Mouse (Mus musculus): ENCODE results near the gene Ppm1a. TPM values are rescaled to one million over a fixed set of nuclear protein-coding genes. Genes with fewer than 3 reads are reported as not detected.

Ppm1a gene
- total and polyA plus RNA-seq, 2 experiments from 2014 or later: 49.0 to 119 TPM

GRCm38 (mm10) chr12:72744803-72745360 lies 12.4 kb upstream of the Ppm1a start:
- WGBS: 38% methylated on average over 9 of the region's 9 CpGs
- H3K4me1 ChIP-seq (ENCODE audit: control insufficient read depth, insufficient read depth): no peaks in the 10 kb centered on the region
- H3K36me3 ChIP-seq (replicated peaks; ENCODE audit: control insufficient read depth, insufficient read depth, low read length): no peaks in the 10 kb centered on the region
- no peaks in the 10 kb centered on the region for H3K9me3 ChIP-seq (replicated peaks; ENCODE audit: control insufficient read depth, low read length)
- H3K27me3 ChIP-seq (ENCODE audit: control insufficient read depth, insufficient read depth, low read length): no peaks in the 10 kb centered on the region
- H3K4me2 ChIP-seq (ENCODE audit: low read depth, low read length): no peak overlapping the region
- H3K4me3 ChIP-seq (ENCODE audit: low read depth, low read length): no peak overlapping the region
- no peak overlapping the region for H3K9ac ChIP-seq (replicated peaks; ENCODE audit: low read depth, low read length)
- no peak overlapping the region for H3K27ac ChIP-seq (ENCODE audit: low read depth)
- DNase-seq (ENCODE audit: low spot score) (no peak), ATAC-seq (ENCODE audit: insufficient read depth, low read depth) (no peak)
- TF ChIP-seq EP300 (IDR thresholded peaks at IDR 0.05; ENCODE audit: low read depth): no peak
- TF ChIP-seq CTCF (IDR thresholded peaks at IDR 0.05; ENCODE audit: low read depth): no peak

- no peaks in the 10 kb centered on the region for H3K36me3 ChIP-seq (replicated peaks; ENCODE audit: control insufficient read depth, insufficient read depth, low read length)
- peaks cover under 1% of the 10 kb centered on the region for H3K4me1 ChIP-seq (ENCODE audit: control insufficient read depth, insufficient read depth)
- no peak overlapping the region for H3K4me3 ChIP-seq (ENCODE audit: low read depth, low read length)
- no peak overlapping the region for H3K4me2 ChIP-seq (ENCODE audit: low read depth, low read length)
- TF ChIP-seq EP300 (IDR thresholded peaks at IDR 0.05; ENCODE audit: low read depth): no peak
- TF ChIP-seq CTCF (IDR thresholded peaks at IDR 0.05; ENCODE audit: low read depth): no peak
- H3K27me3 ChIP-seq (ENCODE audit: control insufficient read depth, insufficient read depth, low read length): no peaks in the 10 kb centered on the region
- no peak overlapping the region for H3K27ac ChIP-seq (ENCODE audit: low read depth)
- no peaks in the 10 kb centered on the region for H3K9me3 ChIP-seq (replicated peaks; ENCODE audit: control insufficient read depth, low read length)
- no peak overlapping the region for H3K9ac ChIP-seq (replicated peaks; ENCODE audit: low read depth, low read length)
- 61% methylated on average over 14 of the region's 14 CpGs for WGBS
- DNase-seq (ENCODE audit: low spot score): no peak
- no peak for ATAC-seq (ENCODE audit: insufficient read depth, low read depth)
Observed at GRCm38 (mm10) chr12:72745486-72745885, 11.8 kb upstream of the Ppm1a start.

- WGBS: 81% methylated on average over 4 of the region's 4 CpGs
- DNase-seq (ENCODE audit: low spot score) (no peak), ATAC-seq (ENCODE audit: insufficient read depth, low read depth) (no peak)
- Histone ChIP-seq H3K4me3 (ENCODE audit: low read depth, low read length) (no peak overlapping the region), H3K9me3 (replicated peaks; ENCODE audit: control insufficient read depth, low read length) (no peaks in the 10 kb centered on the region), H3K9ac (replicated peaks; ENCODE audit: low read depth, low read length) (no peak overlapping the region), H3K27ac (ENCODE audit: low read depth) (no peak overlapping the region), H3K27me3 (ENCODE audit: control insufficient read depth, insufficient read depth, low read length) (no peaks in the 10 kb centered on the region), H3K4me1 (ENCODE audit: control insufficient read depth, insufficient read depth) (peaks cover 7% of the 10 kb centered on the region), H3K4me2 (ENCODE audit: low read depth, low read length) (no peak overlapping the region), H3K36me3 (replicated peaks; ENCODE audit: control insufficient read depth, insufficient read depth, low read length) (no peaks in the 10 kb centered on the region)
- no peak for TF ChIP-seq EP300 (IDR thresholded peaks at IDR 0.05; ENCODE audit: low read depth)
- no peak for TF ChIP-seq CTCF (IDR thresholded peaks at IDR 0.05; ENCODE audit: low read depth)
Observed at GRCm38 (mm10) chr12:72748341-72748740, 8.9 kb upstream of the Ppm1a start.

GRCm38 (mm10) chr12:72748841-72749240 lies 8.4 kb upstream of the Ppm1a start:
- TF ChIP-seq CTCF (IDR thresholded peaks at IDR 0.05; ENCODE audit: low read depth) (no peak), EP300 (IDR thresholded peaks at IDR 0.05; ENCODE audit: low read depth) (no peak)
- no peaks in the 10 kb centered on the region for H3K36me3 ChIP-seq (replicated peaks; ENCODE audit: control insufficient read depth, insufficient read depth, low read length)

GRCm38 (mm10) chr12:72749500-72749899 lies 7.8 kb upstream of the Ppm1a start:
- no peaks in the 10 kb centered on the region for H3K9me3 ChIP-seq (replicated peaks; ENCODE audit: control insufficient read depth, low read length)
- no peak overlapping the region for H3K4me2 ChIP-seq (ENCODE audit: low read depth, low read length)
- TF ChIP-seq CTCF (IDR thresholded peaks at IDR 0.05; ENCODE audit: low read depth) (no peak), EP300 (IDR thresholded peaks at IDR 0.05; ENCODE audit: low read depth) (no peak)
- 0 out of 2 replicates have a peak overlapping the region, but pooled peaks have one; percentile 14 for H3K27ac ChIP-seq (ENCODE audit: low read depth)
- H3K27me3 ChIP-seq (ENCODE audit: control insufficient read depth, insufficient read depth, low read length): no peaks in the 10 kb centered on the region
- no peak for DNase-seq (ENCODE audit: low spot score)
- no peak overlapping the region for H3K9ac ChIP-seq (replicated peaks; ENCODE audit: low read depth, low read length)
- H3K4me3 ChIP-seq (ENCODE audit: low read depth, low read length): no peak overlapping the region
- H3K36me3 ChIP-seq (replicated peaks; ENCODE audit: control insufficient read depth, insufficient read depth, low read length): no peaks in the 10 kb centered on the region
- peaks cover 7% of the 10 kb centered on the region for H3K4me1 ChIP-seq (ENCODE audit: control insufficient read depth, insufficient read depth)
- ATAC-seq (ENCODE audit: insufficient read depth, low read depth): no peak
- WGBS: 92% methylated on average over 2 of the region's 2 CpGs

More at GRCm38 (mm10) chr12:72748841-72749240, 8.4 kb upstream of the Ppm1a start:
- H3K4me2 ChIP-seq (ENCODE audit: low read depth, low read length): no peak overlapping the region
- no peak overlapping the region for H3K4me3 ChIP-seq (ENCODE audit: low read depth, low read length)
- 86% methylated on average over 4 of the region's 4 CpGs for WGBS
- H3K4me1 ChIP-seq (ENCODE audit: control insufficient read depth, insufficient read depth): peaks cover 7% of the 10 kb centered on the region
- no peaks in the 10 kb centered on the region for H3K9me3 ChIP-seq (replicated peaks; ENCODE audit: control insufficient read depth, low read length)
- DNase-seq (ENCODE audit: low spot score) (no peak), ATAC-seq (ENCODE audit: insufficient read depth, low read depth) (no peak)
- no peaks in the 10 kb centered on the region for H3K27me3 ChIP-seq (ENCODE audit: control insufficient read depth, insufficient read depth, low read length)
- H3K9ac ChIP-seq (replicated peaks; ENCODE audit: low read depth, low read length): no peak overlapping the region
- no peak overlapping the region for H3K27ac ChIP-seq (ENCODE audit: low read depth)

DNA sequence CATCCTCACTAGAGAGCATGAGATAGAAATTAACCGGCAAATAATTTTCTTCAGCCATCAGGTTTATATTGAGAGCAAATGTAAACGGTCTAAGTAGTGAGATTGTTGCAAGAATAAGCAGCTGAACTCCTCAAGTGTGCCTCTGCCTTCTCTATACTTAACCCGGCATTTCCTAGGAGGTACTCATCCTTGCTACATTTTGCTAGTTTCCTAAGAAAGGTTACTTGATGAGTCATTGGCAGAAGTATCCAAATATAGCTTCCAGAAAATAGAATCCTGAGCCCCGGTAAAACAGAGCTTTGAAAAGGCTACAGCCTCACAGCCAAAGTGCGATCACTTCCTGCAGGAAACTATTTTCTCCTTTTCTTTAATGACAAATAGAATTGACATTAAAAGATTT lies 7.2 kb upstream of the Ppm1a start:
- no peak for ATAC-seq (ENCODE audit: insufficient read depth, low read depth)

More for the DNA sequence above, 7.2 kb upstream of the Ppm1a start:
- Histone ChIP-seq H3K4me3 (ENCODE audit: low read depth, low read length) (no peak overlapping the region), H3K27me3 (ENCODE audit: control insufficient read depth, insufficient read depth, low read length) (no peaks in the 10 kb centered on the region), H3K36me3 (replicated peaks; ENCODE audit: control insufficient read depth, insufficient read depth, low read length) (no peaks in the 10 kb centered on the region), H3K4me2 (ENCODE audit: low read depth, low read length) (no peak overlapping the region), H3K9me3 (replicated peaks; ENCODE audit: control insufficient read depth, low read length) (no peaks in the 10 kb centered on the region), H3K9ac (replicated peaks; ENCODE audit: low read depth, low read length) (no peak overlapping the region), H3K27ac (ENCODE audit: low read depth) (0 out of 2 replicates have a peak overlapping the region, but pooled peaks have one; percentile 14), H3K4me1 (ENCODE audit: control insufficient read depth, insufficient read depth) (peaks cover 7% of the 10 kb centered on the region)
- 37% methylated on average over 5 of the region's 5 CpGs for WGBS
- DNase-seq (ENCODE audit: low spot score): no peak
- TF ChIP-seq EP300 (IDR thresholded peaks at IDR 0.05; ENCODE audit: low read depth): no peak
- no peak for TF ChIP-seq CTCF (IDR thresholded peaks at IDR 0.05; ENCODE audit: low read depth)

All from heart, postnatal 0 days (tissue).